Mouse (Mus musculus): Measurements from ENCODE around the gene Igf2bp2. TPM values are rescaled to one million over a fixed set of nuclear protein-coding genes. Genes with fewer than 3 reads are reported as not detected.

Igf2bp2 gene
- 174 and 198 TPM in 2 replicates for polyA plus RNA-seq (2016; fragmentation: Nextera tagmentation; extraction: Ambion mirVana)

DNA sequence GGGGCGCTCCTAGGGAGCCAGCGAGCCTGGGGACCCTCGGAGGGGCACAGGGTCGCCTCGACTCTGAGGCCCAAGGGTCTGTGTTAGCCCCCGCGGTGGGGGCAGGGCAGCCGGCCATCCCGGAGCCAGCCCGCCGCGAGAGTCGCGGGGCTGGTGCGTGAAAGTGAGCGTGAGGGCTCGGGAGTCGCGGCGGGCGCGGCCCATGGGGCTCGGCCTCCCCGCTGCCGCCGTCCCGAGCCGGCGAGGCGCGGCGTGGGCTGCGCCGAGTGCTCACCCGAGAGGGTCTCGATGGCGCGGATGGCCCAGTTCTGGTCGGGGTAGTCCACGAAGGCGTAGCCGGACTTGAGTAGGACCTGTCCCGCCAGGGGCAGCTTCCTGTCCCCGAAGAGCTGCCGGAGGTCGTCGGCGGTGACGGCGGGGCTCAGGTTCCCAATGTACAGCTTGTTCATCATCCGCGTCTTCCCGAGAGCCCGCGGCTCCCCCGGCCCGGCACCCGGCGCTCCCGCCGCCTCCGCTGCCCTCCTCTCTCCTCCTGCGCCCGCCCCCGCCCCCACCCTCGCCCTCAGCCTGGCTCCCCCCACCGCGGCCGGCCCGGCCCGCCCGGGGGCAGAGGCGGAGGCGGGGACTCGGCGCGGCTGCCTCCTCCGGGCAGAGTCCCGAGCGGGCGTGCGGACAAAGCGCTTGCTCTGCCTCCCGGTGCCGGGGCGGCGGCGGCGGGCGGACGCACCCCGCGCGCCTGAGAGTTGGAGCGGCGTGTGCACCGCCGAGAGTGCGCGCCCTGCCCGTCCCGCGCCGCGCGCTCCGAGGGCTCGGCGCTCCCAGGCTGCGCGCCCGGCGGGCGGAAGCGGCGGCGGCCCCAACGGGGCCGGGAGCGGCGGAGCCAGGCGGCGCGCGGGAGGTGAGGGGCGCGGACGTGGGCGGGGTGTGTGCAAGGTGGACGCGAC is at the start of gene Igf2bp2:
Igf2bp2 (minus strand) TSS at position 788 of the 944 bp plus-strand sequence.
- Histone ChIP-seq H3K27ac (replicated peaks) (peak within 1 kb of the TSS; percentile 99), H3K9me3 (no peaks in the 10 kb centered on the region), H3K27me3 (replicated peaks; ENCODE audit: low read depth, poor library complexity, severe bottlenecking) (no peaks in the 10 kb centered on the region), H3K4me3 (peak within 1 kb of the TSS; percentile 97), H3K36me3 (replicated peaks) (no peaks in the 10 kb centered on the region; the same call in 1 of the 2 replicates), H3K4me1 (peaks cover 37% of the 10 kb centered on the region)
- DNase-seq (ENCODE audit: low spot score) = peak; percentile 88
- 1% methylated on average over 126 of the region's 131 CpGs for WGBS

DNA sequence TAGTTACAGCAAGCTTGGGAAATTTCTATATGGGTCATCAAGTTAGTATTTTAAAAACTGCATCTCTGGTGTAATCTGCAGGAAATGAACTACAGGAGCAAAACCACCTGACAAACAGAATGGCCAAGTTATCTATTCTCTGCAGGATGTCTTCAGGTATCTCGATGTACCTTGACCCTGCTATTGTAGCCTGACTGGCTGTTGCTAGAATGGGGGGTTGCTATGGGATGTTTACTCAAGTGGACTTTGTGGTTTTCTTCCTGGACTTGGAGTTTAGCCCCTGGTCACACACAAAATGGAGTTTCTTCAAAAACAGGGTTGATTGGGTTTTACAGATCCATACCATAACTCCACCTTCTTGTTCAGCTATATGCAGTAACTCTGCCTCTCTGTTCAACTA is 40.4 kb upstream of the Igf2bp2 start:
- no peak for DNase-seq (ENCODE audit: low spot score)
- 90% methylated on average over 1 of the region's 1 CpGs for WGBS
- no peaks in the 10 kb centered on the region for H3K36me3 ChIP-seq (replicated peaks)
- peaks cover 5% of the 10 kb centered on the region; the same call in 1 of the 2 replicates for H3K9me3 ChIP-seq
- H3K4me1 ChIP-seq = no peaks in the 10 kb centered on the region
- no peaks in the 10 kb centered on the region for H3K27me3 ChIP-seq (replicated peaks; ENCODE audit: low read depth, poor library complexity, severe bottlenecking)
- H3K4me3 ChIP-seq = no peak overlapping the region
- no peak overlapping the region for H3K27ac ChIP-seq (replicated peaks)

GRCm38 (mm10) chr16:22201858-22202257 is 38.8 kb upstream of the Igf2bp2 start:
- no peak overlapping the region for H3K4me3 ChIP-seq
- no peak for DNase-seq (ENCODE audit: low spot score)
- no peak overlapping the region for H3K27ac ChIP-seq (replicated peaks)
- H3K9me3 ChIP-seq = peaks cover 2% of the 10 kb centered on the region; the same call in 1 of the 2 replicates
- no peaks in the 10 kb centered on the region for H3K27me3 ChIP-seq (replicated peaks; ENCODE audit: low read depth, poor library complexity, severe bottlenecking)
- no peaks in the 10 kb centered on the region for H3K36me3 ChIP-seq (replicated peaks)
- WGBS = 76% methylated on average over 3 of the region's 3 CpGs
- H3K4me1 ChIP-seq = no peaks in the 10 kb centered on the region

DNA sequence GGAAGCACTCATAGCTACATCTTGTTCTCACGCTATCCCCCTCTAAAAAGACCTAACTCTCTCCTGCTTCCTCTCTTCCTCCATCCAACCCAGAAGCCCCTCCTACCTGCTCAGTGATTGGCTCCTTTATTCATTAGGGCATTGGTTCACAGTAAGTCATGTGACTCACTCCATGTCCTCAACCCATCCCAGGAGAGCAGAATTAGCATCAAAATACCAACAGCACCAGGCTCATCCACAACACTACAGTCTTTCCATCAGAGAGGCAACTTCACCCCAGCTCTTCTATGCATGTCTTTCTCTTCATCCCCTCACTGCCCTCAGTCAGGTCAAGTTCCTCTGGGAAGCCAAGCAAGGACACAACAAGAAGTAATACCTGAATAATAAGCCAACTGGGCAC is 37.4 kb upstream of the Igf2bp2 start:
- Histone ChIP-seq H3K4me1 (no peaks in the 10 kb centered on the region), H3K36me3 (replicated peaks) (no peaks in the 10 kb centered on the region), H3K4me3 (no peak overlapping the region), H3K27me3 (replicated peaks; ENCODE audit: low read depth, poor library complexity, severe bottlenecking) (no peaks in the 10 kb centered on the region), H3K9me3 (no peaks in the 10 kb centered on the region), H3K27ac (replicated peaks) (no peak overlapping the region)
- no peak for DNase-seq (ENCODE audit: low spot score)
- WGBS = 39% methylated on average over 1 of the region's 1 CpGs

DNA sequence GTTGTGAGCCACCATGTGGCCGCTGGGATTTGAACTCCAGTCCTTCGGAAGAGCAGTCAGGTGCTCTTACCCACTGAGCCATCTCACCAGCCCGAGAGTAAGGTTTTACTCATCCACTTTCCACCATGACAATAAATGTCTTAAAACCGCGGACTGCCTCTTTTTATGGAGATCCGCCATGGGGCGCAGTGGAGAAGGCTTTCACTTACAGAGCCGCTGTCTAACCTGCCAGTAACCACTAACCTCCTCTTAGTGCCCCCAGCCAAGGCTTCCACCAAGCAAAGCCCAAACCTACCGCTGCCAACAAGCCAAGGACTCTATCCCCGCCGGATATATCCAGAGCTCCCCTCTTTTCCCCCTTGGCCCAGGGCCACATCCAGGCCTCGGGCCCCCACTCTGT is 24.3 kb upstream of the Igf2bp2 start:
- no peaks in the 10 kb centered on the region for H3K27me3 ChIP-seq (replicated peaks; ENCODE audit: low read depth, poor library complexity, severe bottlenecking)
- H3K4me1 ChIP-seq = no peaks in the 10 kb centered on the region
- H3K27ac ChIP-seq (replicated peaks) = no peak overlapping the region
- no peaks in the 10 kb centered on the region for H3K36me3 ChIP-seq (replicated peaks)
- 83% methylated on average over 12 of the region's 12 CpGs for WGBS
- DNase-seq (ENCODE audit: low spot score) = no peak
- H3K4me3 ChIP-seq = no peak overlapping the region
- H3K9me3 ChIP-seq = no peaks in the 10 kb centered on the region

DNA sequence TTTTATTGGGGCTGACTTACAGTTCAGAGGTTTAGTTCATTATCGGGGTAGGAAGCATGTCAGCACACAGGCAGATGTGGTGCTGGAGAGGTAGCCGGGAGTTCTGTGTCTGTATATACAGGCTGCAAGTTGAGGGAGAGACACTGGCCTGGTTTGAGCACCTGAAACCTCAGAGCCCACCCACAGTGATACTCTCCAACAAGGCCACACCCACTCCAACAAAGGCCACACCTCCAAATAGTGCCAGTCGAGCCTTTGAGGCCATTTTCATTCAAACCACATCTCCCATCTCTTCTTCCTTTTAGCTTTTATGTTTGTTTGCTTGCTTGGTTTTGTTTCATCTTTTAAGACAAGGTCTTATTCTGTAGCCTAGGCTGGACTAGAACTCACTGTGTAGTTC is 22.3 kb upstream of the Igf2bp2 start:
- Histone ChIP-seq H3K36me3 (replicated peaks) (no peaks in the 10 kb centered on the region), H3K27ac (replicated peaks) (no peak overlapping the region), H3K9me3 (no peaks in the 10 kb centered on the region), H3K4me3 (no peak overlapping the region), H3K4me1 (no peaks in the 10 kb centered on the region), H3K27me3 (replicated peaks; ENCODE audit: low read depth, poor library complexity, severe bottlenecking) (no peaks in the 10 kb centered on the region)
- WGBS = 85% methylated on average over 3 of the region's 3 CpGs
- no peak for DNase-seq (ENCODE audit: low spot score)

DNA sequence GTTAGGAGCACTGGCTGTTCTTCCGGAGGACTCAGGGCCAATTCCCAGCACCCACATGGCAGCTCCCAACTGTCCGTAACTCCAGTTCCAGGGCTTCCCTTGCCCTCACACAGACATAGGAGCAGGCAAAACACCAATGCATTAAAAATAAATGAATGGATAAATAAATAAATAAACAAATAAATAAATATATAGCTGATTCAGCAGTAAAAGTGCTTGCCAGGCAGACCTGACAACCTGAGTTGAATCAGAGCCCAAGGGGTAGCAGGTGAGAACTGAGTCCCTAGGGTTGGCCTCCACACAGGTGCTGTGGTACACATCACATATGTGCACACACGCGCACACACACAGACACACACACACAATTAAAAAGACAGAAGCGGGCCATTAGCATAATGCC is 21.0 kb upstream of the Igf2bp2 start:
- no peaks in the 10 kb centered on the region for H3K4me1 ChIP-seq
- no peaks in the 10 kb centered on the region for H3K9me3 ChIP-seq
- DNase-seq (ENCODE audit: low spot score) = no peak
- no peak overlapping the region for H3K27ac ChIP-seq (replicated peaks)
- 94% methylated on average over 5 of the region's 5 CpGs for WGBS
- no peaks in the 10 kb centered on the region for H3K36me3 ChIP-seq (replicated peaks)
- no peak overlapping the region for H3K4me3 ChIP-seq
- H3K27me3 ChIP-seq (replicated peaks; ENCODE audit: low read depth, poor library complexity, severe bottlenecking) = no peaks in the 10 kb centered on the region

- Histone ChIP-seq H3K4me3 (no peak overlapping the region), H3K27ac (replicated peaks) (no peak overlapping the region), H3K27me3 (replicated peaks; ENCODE audit: low read depth, poor library complexity, severe bottlenecking) (no peaks in the 10 kb centered on the region), H3K9me3 (no peaks in the 10 kb centered on the region), H3K36me3 (replicated peaks) (no peaks in the 10 kb centered on the region), H3K4me1 (no peaks in the 10 kb centered on the region)
- WGBS = 85% methylated on average over 4 of the region's 4 CpGs
- no peak for DNase-seq (ENCODE audit: low spot score)
Observed at GRCm38 (mm10) chr16:22182286-22182685, 19.2 kb upstream of the Igf2bp2 start.

- no peak overlapping the region for H3K27ac ChIP-seq (replicated peaks)
- no peaks in the 10 kb centered on the region for H3K27me3 ChIP-seq (replicated peaks; ENCODE audit: low read depth, poor library complexity, severe bottlenecking)
- 74% methylated on average over 3 of the region's 3 CpGs for WGBS
- no peak overlapping the region for H3K4me3 ChIP-seq
- peaks cover 6% of the 10 kb centered on the region; the same call in 1 of the 2 replicates for H3K9me3 ChIP-seq
- no peaks in the 10 kb centered on the region for H3K36me3 ChIP-seq (replicated peaks)
- no peak for DNase-seq (ENCODE audit: low spot score)
- H3K4me1 ChIP-seq = no peaks in the 10 kb centered on the region
Observed at GRCm38 (mm10) chr16:22178793-22179192, 15.7 kb upstream of the Igf2bp2 start.

DNA sequence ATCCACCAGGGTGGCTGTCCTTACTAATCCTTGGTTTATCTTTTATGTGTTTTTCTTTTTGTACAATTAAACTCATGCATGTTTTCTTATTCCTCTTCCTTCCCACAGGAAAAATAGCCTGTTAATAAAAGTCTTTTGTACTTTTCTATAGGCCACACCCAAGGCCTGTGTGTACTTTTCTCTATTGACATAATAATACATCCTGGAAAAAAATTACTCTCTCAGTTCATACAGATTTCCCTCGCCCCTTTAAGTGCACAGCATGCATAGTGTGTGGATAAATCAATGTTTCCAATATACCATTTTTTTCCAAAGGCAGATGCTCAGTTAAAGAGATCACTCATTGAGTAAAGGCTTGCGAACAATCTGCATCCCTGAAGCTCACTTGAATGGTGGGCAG is 14.9 kb upstream of the Igf2bp2 start:
- Histone ChIP-seq H3K27me3 (replicated peaks; ENCODE audit: low read depth, poor library complexity, severe bottlenecking) (no peaks in the 10 kb centered on the region), H3K4me3 (no peak overlapping the region), H3K36me3 (replicated peaks) (no peaks in the 10 kb centered on the region), H3K4me1 (no peaks in the 10 kb centered on the region), H3K27ac (replicated peaks) (no peak overlapping the region), H3K9me3 (peaks cover 6% of the 10 kb centered on the region; the same call in 1 of the 2 replicates)
- 85% methylated on average over 2 of the region's 2 CpGs for WGBS
- no peak for DNase-seq (ENCODE audit: low spot score)

DNA sequence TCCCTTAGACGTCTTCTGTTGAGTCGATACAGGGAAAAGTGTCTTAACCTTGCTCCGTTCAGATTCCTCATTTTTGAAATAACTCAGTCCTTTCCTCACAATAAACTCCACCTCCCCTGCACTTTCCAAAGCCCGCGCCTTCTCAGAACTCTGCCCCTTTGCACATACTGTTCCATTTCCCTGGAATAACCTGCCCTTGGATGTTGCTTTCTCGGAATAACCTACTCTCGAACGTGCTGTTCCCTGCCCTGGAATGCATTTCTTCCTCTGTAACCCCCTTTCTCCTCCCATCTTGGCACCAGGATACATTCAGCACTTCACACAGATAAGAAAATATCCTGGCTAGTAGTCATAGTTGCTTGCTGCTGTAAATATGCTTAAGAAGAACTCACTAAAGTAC is 5.6 kb upstream of the Igf2bp2 start:
- H3K9me3 ChIP-seq = 0 out of 2 replicates have a peak, but pooled peaks cover 2% of the 10 kb centered on the region
- no peak for DNase-seq (ENCODE audit: low spot score)
- no peak overlapping the region for H3K4me3 ChIP-seq
- no peak overlapping the region for H3K27ac ChIP-seq (replicated peaks)
- H3K4me1 ChIP-seq = peaks cover 10% of the 10 kb centered on the region
- no peaks in the 10 kb centered on the region for H3K27me3 ChIP-seq (replicated peaks; ENCODE audit: low read depth, poor library complexity, severe bottlenecking)
- WGBS = 94% methylated on average over 8 of the region's 8 CpGs
- peaks cover 9% of the 10 kb centered on the region for H3K36me3 ChIP-seq (replicated peaks)

GRCm38 (mm10) chr16:22165556-22165955 is 2.5 kb upstream of the Igf2bp2 start:
- no peak for DNase-seq (ENCODE audit: low spot score)
- Histone ChIP-seq H3K4me1 (peaks cover 13% of the 10 kb centered on the region), H3K27ac (replicated peaks) (no peak overlapping the region), H3K27me3 (replicated peaks; ENCODE audit: low read depth, poor library complexity, severe bottlenecking) (no peaks in the 10 kb centered on the region), H3K36me3 (replicated peaks) (peaks cover 9% of the 10 kb centered on the region), H3K9me3 (0 out of 2 replicates have a peak, but pooled peaks cover 2% of the 10 kb centered on the region), H3K4me3 (no peak overlapping the region)
- WGBS = 85% methylated on average over 5 of the region's 5 CpGs

- Histone ChIP-seq H3K36me3 (replicated peaks) (peaks cover 9% of the 10 kb centered on the region), H3K4me1 (peaks cover 24% of the 10 kb centered on the region), H3K27me3 (replicated peaks; ENCODE audit: low read depth, poor library complexity, severe bottlenecking) (no peaks in the 10 kb centered on the region), H3K27ac (replicated peaks) (no peak overlapping the region), H3K4me3 (peak overlapping the region; percentile 97), H3K9me3 (no peaks in the 10 kb centered on the region)
- WGBS = 57% methylated on average over 8 of the region's 8 CpGs
- no peak for DNase-seq (ENCODE audit: low spot score)
Observed at GRCm38 (mm10) chr16:22164446-22164845, 1.3 kb upstream of the Igf2bp2 start.
